Mouse (Mus musculus) NIH3T3 (cell line): ENCODE data around the gene Clnk.

Source experiments
- DNase-seq: peaks from one replicate; pipeline ENCODE4 v3.0.0-alpha.2; 2012; ENCODE audit warnings: low read depth

Clnk gene

DNA sequence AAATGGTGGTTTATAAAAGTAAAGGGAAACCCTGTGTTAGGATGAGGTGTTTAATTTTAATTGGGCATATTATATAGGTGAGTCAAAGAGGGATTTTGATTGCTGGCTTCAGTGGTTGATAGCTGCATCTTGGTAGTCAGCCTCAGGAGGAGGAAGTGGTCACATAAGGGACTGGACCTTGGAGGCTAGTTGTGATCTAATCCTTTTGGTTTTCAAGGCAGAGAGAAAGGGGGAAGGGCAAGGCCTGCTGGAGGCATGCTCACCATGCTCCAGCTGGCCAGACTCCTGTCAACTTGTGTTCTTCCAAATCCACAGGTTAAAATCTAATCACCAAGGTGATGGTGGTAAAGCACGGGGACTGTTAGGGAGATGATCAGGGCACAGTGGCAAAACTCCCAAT lies 19.0 kb downstream of the Clnk start:
- DNase-seq, result peak; percentile 1

DNA sequence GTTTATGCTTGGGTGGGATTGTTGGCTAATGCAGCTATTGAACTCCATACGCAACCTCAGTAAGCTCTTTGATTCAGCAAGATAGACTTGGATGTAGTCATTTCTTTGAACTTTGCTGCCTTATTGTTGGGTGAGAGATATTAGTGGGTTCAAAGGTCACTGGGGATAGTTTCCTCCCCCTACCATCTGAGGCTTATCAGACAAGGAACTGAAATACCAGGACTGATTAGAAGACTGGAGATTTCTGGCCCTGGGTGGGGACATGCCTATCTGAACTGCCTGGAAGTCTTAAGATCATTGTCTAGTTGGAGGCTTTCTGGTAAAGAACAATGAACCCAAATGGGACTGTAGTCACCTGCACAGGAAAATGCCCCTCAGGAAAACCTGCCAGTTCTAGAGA lies 26.4 kb downstream of the Clnk start:
- no peak for DNase-seq

DNA sequence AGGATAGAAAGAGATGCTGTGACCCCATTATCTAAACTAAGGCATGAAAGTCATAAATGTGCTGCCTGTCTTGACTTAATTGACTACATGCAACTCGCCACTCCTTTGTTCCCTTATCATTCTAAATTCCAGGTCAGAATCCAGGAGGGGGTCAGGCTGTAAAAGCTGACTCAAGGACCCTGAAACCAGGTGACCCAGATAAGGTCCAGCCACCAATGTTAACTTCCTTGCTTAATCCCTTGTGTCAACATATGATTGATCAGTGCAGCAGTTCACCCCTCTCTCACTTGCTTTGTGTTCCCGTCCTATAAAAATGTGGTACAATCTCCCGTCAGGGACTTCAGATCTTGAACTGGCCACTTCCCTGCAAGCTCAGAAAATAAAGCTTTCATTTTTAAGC lies 31.1 kb downstream of the Clnk start:
- no peak for DNase-seq

DNA sequence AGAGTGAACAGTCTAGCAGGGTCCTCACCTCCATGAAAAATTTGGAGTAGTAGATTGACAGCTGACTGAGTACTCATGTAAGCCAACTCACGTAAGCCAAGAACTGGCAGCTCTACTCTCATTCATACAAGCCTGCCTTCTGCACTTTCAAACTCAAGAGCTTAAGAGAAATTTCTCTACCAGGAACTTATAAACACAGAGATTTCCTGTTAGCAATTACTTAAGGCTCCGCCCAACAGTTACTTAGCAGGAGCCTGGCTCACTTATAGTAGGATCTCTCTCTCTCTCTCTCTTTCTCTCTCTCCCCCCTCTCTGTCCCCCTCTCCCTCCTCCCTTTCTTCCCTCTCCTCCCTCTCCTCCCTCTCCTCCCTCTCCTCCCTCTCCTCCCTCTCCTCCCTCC lies 32.3 kb downstream of the Clnk start:
- no peak for DNase-seq

DNA sequence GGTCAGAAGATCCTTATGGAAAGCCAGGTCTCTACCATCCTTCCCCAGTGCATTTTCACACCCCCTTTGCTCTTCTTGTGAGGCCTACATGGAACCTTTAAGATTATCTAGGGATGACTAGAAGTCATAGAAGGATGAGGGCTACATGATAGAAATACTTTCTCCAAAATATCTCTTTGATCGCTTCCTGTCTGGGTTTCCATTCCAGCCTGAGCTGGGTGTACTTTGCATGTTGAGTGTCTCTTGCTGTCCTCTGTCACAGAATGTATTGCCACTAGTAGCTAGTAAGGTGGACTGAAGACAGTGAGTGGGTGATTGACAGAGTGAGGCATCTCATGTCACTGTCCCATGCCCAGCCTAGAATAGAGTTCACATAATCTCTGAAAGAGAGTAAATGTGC lies 36.6 kb downstream of the Clnk start:
- no peak for DNase-seq

DNA sequence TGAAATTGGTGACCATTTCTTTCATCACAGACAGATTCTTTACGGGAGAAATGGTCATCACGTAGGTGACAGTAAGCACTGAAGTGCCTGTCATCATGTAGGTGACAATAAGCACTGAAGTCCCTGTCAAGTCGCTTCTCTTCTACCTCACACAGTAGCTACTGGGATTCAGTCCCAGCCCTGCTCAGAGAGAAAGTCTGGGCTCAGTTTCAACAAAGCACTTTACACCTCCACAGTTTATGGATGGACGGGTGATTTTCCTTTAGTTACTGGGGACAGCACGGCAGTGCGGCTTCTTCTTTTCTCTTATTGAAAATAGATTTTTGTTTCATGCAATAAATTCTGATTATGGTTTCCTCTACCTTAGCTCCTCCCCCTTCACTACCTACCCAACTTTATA lies 49.3 kb downstream of the Clnk start:
- no peak for DNase-seq

DNA sequence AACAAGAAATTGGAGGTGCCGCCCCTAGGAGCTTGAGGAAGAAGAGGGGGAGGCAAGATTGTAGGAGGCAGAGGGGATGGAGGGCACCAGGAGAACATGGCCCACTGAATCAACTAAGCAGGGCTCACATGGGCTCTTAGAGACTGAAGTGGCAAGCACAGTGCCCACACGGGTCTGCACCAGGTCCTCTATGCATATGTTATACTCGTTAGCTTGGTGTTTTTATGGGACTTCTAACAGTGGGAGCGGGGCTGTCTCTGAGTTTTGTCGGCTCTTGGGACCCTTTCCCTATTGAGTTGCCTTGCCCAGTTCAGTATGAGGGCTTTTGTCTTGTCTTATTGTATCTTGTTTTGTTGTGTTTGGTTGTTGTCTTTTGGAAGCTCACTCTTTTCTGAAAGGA lies 50.0 kb downstream of the Clnk start:
- DNase-seq, result no peak

DNA sequence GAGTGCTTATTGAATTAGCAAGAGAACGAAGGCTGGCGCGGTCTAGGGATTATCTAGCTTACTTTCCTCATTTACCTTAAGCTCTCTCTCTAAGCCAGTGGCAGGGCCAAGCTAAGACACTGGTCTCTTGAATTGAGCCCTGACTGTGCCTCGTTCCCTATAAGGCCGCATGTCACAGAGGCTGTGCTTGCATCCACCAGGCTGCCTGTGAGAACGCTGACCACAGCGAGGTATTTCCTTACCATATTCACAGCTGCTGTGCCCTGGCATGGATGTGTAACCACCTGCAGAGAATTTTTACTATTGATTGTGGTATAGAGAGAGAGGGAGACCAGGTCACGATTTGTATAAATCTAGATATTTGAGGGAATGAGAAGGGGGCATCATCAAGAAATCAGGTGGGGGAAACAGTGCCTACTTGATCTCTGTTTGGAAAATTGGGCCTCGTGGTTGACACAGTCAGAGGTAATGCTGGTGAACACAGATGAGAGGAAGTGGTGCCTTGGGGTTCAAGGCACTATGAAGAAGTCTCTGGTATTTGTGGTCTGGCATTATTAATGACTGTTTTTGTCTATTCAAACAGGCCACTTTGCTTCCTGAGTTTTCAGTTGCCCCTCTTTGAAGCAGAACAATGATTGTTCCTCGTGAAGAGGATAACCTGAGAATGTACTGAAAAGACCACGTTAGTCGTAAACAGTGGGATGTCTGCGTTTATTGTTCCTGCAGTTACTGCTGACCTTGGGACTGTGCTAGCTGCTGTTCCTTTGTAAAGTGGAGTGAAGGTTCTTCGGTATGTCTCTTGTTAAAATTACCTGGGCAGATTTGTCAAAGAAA lies 52.3 kb downstream of the Clnk start:
- no peak for DNase-seq

DNA sequence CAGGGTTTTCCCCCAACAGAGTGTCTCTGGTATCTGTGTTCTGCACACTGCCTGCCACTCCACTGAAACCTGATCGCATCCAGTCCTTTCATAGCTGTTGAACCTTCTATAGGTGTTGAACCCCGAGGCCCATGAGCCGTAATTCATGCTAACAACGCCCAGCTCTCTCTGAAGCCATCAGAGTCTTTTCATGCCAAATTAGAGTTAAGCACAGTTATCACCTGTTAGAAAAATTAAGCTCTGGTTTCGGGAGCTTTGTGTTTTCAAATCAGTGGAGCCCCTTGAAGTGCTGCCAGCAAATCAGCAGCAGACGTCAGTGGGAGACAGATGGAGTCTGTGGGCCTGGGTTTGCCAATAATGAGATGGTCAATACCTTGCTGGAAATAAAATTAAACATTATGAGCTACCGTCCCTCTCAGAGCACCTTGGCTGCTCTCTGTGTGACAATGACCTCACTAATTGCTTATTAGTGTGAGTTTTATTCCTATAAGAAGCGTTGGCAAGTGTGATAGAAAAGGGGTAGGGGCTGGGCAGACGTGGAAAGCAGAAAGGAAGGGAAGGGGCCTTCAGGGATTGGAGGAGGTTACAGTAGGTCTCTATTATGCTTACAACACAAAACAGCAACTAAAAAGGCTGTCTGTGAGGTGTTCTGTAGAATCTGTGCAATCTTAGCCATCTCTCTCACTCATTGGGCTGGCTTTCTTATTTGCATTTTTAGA lies 63.1 kb downstream of the Clnk start:
- DNase-seq, result no peak

DNA sequence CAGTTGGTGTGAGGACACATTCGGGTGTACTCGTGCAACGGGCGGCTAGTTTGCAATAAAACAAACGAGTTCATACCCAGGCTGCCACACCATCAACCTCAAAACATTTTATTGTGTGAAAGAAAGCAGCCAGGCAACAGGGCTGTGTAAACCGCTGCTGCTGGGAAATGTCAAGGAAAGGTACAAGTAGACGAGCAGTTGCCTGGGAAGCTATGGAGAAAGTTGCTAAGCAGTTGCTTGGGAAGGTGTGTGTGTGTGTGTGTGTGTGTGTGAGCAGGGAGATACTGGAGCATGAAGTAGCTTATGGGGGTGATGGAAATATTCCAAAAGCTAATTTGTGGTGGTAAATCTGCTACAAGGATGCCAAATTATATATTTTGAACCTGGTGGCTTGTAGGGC lies 63.7 kb downstream of the Clnk start:
- DNase-seq, result no peak

DNA sequence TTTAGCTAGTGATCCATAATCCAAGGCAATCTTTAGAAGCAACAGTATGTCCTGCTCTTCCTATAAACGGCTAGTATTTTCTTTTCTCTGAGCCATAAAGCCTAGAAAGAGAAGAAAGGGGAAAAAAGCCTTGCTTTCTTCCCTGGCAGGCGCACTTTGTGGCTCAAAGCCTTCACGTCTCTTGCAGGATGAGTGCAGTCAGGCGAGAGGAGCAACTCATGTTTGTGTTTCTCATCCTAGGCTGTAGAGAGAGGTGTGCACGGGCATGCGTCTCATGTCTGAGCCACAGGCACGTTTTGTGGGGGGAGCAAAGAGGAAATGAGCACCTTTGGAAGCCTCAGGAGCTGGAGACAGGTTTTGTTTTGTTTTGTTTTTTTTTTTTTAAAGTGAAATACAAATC lies 64.2 kb downstream of the Clnk start:
- no peak for DNase-seq

DNA sequence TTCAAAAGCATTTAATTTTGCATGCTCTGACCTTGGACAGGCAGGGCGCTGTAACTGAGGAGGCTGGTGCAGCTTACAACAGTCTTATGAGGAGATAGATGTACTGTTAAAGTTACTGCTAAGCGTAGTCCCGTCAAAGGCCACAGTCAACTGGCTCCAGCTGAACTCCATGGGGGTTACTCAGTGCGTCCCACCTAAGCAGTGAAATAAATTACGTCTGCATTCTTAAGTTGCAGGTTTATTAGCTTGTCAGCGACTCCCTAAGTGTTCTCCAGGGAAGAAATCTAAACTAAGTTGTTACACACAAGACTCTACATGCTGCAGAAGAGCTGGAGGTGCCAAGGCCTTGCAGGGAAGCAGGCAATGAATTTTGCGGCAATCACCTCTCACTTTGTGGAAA lies 77.7 kb downstream of the Clnk start:
- DNase-seq, result no peak

DNA sequence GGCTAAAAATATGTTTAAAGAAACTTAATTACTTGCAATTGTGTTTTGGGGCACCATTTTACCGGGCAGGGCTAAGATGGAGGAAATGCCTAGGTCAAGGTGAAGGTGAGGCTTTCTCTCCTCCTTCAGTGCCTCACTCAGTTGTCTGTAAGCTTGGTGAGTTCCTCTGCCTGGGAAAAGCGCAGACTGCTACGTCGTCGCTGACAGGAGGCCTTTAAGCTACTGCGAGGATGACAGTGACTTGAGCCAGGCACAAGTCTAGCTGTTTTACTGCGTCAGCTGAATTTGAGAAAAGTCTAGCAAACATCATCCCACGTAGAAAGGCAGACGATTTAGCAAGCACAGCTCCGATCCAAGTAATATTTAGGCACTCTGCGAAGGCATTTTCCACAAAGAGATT lies 81.5 kb downstream of the Clnk start:
- DNase-seq, result no peak

DNA sequence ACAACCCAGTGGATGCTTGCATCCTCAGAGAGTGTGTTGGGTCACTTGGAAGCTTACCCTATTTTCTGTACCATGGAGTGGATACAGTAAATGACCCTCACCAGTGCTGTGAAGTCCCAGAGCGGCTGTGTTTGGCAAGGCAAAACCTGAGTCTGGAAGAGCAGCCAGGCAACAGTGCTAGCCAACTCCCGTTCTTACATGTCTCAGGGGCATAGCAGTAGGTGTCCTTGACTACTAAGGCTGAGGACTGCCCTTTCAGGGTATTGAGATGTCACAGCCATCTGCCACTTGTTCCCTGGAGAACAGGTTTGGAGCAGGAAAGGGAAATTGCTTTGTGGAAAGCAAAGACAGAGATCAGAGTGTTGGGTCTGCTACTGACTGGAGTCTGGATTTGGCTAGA lies 85.5 kb downstream of the Clnk start:
- no peak for DNase-seq

DNA sequence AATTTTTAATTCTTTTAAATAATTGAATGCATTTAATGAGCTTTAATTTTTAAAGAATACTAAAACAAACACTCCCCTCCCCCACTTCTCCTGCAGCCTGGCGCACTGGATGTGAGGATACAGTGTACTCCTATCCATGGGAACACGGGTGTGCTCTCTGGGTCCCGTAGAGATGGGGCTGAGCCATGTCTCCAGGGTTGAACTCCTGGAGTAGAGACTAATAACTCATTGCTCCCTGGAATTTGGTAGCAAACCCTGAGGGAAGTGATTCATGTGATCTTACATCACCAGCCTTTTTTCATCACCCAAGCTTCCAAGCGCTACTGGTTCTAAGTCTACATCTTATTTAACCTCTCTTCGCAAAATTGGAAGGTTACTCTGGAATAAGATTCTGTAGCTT lies 87.8 kb downstream of the Clnk start:
- DNase-seq, result no peak

DNA sequence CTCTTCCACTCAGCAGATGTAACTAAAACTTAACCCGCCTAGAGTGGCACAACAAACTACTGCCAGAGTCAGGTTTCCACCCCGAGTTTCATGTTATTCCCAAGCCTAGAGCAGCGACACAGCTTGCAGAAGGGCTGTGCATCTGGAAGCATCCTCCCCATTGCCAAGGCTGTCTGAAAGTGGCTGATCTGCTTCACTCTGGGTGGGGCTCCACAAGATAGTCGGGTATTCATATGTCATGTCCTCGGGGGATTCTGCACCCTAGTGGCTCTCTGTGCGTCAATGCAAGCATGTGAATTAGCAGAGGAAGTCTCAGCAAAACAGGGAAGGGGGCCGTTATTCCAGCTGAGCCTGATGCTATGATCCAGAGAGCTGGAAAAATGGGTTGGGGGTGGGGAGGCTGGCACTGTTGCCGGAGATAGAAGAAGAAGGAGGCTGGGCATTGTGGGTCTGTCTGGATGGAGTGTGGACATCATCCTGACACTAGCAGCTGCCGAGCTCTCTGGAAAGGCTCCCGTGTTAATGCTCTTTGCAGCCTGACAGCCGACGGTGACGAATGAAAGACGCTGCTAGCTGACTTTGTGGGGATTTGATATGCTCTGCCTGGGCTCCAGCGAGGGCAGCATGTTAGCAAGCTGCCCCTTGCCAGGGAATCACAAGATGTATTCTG lies 88.6 kb downstream of the Clnk start:
- DNase-seq, result no peak

DNA sequence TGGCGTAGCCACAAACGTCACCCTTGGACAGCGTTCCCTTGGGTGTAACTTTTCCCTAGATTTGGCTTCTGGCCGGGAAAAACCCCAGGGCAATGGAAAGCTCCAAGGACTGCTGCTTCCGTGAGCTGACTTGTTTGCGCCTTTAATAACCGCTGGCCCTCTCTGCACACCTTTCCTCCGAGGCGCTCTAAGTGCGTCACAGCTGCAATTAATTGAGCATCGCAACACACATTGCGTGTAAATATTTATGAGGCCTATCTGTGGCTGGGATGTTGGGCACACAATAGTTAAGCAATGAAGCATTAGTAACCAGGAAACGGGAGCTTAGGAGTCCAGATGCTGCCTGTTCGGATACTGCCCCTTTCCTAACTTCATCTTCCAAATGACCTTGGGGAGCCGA lies 90.5 kb downstream of the Clnk start:
- no peak for DNase-seq

DNA sequence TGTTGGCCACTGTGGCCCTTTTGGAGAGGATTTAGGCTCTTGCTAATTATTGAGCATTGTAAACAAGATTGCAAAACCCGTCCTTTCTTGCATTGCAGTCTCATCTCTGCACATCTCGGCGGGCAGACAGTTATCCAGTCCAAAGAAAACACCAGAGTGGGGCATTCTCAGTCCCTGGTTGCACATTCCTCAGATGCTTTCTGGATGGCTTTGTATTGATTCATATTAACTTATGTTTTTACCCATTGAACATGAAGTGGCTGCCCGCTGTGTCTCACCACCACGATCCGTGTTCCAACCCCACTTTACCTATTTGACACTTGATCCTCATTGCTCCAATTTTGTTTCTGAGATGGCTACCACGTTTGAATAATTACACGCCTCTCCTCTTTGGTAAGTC lies 90.9 kb downstream of the Clnk start:
- DNase-seq, result no peak

DNA sequence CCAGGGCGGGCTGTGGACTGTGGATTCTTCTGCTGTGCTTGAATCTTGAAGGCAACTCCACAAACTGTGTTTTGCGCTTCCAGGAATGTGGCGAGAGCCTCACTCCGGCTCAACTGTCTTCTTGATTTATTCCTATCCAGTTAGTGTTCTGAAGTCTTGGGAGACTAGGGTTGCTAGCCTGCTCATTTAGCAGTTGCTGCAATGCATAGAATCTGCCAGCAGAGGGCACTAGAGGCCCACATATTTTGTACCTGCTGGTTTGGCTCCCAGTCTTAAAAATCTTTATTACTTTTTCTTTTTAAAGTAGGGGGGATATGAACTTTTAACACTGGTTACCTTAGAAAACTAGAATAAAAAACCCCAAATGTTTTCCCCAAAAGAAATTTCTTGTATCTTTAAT lies 94.8 kb downstream of the Clnk start:
- peak; percentile 79 for DNase-seq

DNA sequence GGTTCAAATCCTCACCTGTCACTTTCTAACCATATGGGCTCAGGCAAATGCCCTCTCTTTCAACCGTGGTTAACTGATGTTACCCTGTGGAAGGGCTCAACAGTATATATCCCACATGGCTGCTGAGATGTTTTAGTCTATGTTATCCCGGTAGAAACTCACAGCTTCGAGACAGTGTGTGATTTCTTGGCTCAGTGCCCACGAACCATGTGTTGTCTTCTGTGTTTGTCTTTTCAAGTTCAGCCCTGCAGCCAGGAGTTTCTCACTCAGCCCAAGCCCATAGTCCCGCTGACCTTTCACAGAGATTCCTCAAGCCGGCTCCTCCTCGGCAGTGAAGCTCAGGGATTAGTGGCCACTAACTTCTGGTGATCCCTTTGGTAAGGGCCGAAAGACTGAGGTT lies 96.0 kb downstream of the Clnk start:
- no peak for DNase-seq

DNA sequence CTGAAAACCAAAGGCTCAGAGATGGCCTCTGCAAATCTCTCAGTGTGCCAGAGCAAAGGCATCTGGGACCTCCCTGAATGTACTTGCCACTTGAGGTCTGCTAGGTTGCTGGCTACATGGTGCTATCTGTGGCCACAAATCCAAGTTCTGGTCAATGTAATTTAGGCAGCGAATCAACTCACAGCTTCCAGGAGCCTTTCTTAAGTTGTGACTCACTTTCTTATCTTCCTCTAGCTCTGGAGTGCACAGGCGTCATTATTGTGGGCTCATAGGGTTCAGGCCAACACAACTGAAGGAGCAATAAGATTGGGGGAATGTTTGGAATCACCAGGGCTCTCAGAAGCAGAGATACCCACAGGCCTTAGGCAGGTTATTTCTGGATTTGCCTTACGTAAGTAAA lies 96.6 kb downstream of the Clnk start:
- no peak for DNase-seq

DNA sequence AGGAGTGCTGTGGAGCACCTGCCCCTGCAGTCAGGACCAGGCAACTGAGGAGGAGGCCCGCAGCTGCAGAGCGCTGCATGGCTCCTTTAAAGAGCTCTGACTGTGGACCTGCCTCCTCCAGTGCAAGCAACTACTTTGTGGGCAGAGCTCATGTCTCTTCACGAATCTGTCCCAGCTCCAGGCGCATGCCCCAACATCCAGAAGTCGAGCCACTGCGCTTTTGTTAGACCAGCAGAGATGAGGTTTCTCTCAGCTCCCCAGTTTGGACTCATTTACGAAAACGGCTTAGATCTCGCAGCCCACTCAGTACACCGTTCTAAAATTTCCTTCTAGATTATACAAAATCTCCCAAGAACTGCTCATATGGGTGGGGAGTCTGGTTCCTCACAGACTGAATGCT lies 101.1 kb downstream of the Clnk start:
- DNase-seq, result no peak

DNA sequence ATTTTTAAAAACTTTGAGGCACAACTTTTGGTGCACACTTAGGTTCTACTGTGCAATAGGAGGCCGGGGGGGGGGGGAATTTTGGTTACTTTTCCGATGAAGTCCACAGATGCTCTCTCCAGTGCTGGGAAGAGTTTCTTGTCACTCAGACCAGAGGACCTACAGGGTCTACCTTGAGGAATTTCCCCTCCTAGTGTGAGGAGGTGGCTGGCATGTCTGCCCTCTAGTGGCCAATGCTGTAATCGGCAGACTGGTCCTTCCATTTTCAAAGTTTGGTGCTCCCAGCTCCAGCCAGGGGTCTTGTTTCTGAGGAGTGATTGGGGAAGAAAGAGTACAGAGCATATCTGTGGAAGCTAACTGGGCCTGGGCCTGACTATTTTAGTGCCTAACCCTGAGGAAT lies 121.7 kb downstream of the Clnk start:
- peak; percentile 47 for DNase-seq
